Mouse (Mus musculus): ENCODE measurements around the gene Gm15013.
A peak's percentile ranks its signal among the peaks of the same experiment; 100 is the strongest.
"Not testable (repeated sequence)": the region's sequence is repeated elsewhere in the genome, so short reads cannot be mapped to it uniquely, and the experiment has no call there.

Gm15013 gene

DNA sequence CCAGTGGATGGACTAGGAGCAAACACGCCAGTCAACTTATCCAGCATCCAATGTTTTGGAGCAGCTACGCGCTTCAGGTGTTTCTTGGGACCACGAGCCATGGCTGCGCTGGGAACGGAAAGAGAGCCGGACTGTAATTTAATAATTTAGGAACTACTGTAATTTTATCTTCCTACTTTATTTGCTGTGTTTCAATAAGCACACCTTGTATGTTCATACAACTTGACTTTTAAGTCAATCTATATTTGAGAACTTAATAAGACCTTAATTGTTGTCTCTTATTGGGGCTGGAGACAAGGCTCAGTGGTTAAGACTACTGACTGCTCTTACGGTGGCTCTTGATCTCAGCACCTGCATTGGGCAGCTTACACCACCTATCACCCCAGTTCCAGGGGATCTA is at the start of gene Gm15013:
TSS of gene Gm15013 (minus strand) at position 101 of the 400 bp plus-strand sequence.
- DNase-seq (ENCODE audit: low read depth, low spot score), result no peak

DNA sequence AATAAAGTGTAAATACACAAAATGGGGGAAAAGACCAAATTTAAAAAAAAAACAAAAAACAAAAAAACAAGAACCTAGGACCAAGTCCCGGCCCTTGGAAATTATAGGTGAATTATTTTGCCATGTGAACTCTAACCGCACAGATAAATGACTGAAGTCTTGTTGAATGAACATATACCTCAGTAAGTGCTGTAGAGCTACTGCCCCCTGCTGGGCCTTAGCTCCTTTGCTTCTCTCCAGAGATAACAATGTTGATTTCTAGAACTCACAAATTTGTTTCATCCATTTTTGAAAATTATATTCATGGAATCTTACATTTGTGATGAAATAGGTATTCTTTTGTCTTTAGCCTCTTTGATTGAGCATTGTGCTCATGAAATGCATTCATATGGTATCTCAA is 48.3 kb upstream of the Gm15013 start:
- DNase-seq (ENCODE audit: low read depth, low spot score), result peak; percentile 61

DNA sequence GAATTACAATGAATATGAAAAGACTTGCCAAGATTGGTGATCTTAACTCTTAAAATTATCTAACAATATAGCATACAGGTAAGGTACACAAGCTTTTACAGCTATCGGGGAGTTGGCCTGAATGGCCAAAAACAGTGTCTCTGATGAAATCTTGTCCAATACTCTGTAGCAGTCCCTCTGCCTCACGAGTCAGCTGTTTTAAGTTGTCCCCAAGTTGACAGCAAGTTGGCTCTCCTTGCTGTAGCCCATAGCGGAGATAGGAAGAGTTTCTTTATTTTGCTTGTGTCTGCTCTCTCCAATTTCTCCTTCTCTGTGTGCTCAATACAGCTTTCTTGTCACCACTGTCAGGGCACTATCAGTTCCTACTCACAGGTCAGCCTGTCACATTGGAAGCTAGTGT is 44.4 kb upstream of the Gm15013 start:
- not testable (repeated sequence) for DNase-seq (ENCODE audit: low read depth, low spot score)

DNA sequence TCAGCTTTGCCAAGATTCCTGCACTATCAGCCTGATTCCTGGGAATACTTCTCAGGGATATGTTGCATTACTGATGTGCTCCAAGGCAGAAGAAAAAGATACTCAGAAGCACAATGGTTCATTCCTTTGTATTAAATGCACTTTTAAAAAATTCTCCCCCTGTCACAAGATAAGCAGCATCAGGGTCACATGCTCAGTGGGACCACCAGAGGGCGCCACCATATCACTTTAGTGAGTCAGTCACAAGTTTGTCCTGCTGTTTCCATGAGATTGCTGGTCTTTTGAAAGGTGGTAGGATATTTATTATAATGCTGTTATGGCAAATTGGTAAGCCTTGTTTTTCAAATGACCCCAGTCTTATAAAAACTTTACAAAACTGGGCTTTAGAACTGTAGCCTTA is 37.6 kb upstream of the Gm15013 start:
- peak; percentile 67 for DNase-seq (ENCODE audit: low read depth, low spot score)

DNA sequence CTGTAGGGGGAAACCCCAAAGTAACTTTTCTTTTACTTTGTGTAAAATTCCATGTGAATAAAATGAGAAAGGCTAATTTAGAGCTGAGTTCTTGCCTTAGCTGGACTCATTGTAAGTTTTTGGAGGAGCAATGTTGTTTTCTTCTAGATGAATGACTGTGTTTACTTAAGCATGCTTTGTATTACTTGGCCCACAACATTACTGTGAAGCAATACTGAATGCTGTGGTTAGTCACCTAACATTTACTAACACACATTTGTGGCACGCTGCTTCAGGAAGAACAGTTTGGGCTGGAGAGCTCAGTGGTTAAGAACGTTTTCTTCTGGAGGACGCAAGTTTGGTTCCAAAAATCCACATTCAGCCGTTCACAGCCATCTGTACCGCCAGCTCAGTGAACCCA is 22.8 kb upstream of the Gm15013 start:
- no peak for DNase-seq (ENCODE audit: low read depth, low spot score)

DNA sequence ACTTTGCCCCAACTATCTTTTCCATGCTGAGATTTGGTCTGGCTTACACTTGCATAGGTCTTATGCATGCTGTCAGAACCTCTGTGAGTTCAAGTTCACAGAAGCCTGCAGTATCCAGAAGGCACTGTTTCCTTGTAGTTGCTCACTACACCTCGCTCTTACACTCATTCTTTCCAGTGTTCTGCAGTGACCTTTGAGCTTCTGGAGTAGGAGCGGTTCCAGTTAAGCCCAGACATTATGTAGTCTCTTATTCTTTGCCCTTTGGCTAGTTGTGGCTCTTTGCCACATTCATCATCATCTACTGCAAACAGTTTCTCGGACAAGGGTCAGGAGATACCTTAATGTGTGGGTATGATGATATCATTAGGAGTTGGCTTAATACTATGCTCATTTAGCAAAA is 16.3 kb upstream of the Gm15013 start:
- DNase-seq (ENCODE audit: low read depth, low spot score), result no peak

DNA sequence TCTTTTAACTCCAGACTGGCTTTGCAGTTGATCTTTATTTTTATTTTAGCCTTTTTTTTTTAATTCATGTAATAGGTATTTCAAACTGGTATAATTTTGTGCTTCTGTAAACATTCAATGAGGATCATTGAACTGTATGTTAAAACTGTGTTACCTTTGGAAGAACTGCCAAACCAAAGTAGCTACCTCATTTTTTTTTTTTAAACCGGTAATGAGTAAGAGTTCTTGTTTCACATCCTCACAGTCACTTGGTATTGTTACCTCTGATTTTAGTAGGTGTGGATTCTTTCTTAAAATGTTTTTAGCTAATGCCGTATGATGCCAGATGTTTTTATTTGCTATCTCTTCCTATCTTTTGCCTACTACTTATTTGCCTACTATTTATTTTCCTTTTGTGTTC is 8.1 kb upstream of the Gm15013 start:
- DNase-seq (ENCODE audit: low read depth, low spot score), result no peak

DNA sequence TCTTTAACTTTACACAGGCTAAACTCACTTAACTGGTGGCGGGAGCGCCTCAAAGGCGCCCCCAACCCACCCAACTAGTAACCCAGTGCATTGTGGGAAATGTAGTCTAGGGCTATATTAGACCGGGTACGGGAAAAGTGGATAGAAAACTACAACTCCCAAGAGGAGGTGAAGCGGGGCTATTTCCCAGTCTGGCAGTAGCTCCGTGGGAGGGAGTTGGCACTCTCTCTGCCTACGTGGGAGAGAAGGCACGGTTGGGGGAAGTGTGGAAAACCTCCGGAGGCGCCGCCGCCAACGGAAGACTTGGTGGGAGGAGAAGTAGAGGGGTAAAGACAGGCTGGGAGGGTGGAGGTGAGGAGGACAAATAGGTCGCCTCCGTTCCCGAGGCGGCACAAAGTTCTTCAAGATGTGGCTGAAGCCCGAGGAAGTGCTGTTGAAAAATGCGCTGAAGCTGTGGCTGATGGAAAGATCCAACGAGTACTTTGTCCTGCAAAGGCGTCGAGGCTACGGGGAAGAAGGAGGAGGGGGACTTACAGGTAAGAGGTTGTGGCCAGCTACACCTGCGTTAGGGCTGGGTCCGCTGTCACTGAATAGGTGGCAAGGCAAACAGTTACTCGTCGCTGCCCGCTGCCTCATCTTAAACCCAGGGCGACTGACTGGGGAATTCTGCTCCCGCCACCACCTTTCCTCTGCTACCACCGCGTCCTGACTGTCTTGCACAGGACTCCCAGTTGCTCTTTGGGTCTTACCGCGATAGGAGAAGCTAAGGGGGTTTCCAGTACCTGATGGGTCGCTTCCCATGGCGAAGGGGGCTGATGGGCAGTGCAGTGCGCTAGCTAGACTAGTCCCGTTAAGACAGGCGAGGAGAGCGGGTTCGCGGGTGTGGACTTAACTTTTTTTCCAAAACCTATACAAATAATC is 29.2 kb downstream of the Gm15013 start, which contains the start of gene Tbc1d8b:
TSS of gene Tbc1d8b (plus strand) at position 222 of the 921 bp plus-strand sequence.
- DNase-seq (ENCODE audit: low read depth, low spot score), result peak; percentile 96

DNA sequence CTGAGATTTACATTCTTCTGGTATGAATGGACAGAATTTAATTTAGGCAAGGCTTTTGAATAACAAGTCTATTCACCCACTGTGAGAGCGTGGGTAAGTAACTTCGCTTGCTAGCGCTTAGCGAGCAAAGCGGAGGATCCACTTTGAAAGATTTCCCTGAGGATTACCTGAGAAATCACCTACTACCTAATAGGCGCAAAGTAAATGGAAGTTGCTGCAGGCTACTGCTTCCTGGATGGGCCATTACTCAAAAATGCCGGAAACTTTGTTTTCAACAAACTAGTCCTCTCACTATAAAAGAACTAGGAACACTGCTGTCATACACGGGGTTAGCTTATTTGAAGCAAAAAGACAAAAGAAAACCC is 29.9 kb downstream of the Gm15013 start:
- DNase-seq (ENCODE audit: low read depth, low spot score), result peak; percentile 8

DNA sequence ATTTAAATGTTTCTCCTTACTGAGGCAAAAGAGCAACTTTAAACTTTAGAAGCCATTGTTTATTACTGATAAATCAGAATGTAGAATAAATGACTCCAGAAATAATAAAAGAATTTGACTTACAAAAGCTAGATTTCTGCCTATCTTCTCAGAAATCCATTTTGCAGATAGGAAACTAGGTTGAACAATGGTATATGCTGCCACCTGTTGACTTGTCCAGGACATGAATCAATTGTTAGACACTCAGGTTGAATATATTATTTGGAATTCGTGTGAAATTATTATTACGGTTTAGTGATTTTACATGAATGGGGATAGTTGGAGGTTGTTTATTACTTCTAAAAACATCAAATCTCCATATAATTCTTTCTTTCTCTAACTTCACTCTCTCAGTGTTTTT is 48.5 kb downstream of the Gm15013 start:
- peak; percentile 32 for DNase-seq (ENCODE audit: low read depth, low spot score)
